Mouse (Mus musculus): ENCODE measurements around the gene Gm20481.

- TF ChIP-seq POLR2A (IDR thresholded peaks at IDR 0.05; ENCODE audit: low read depth, low read length), result no peak
- TF ChIP-seq CTCF (IDR thresholded peaks at IDR 0.05; ENCODE audit: extremely low read depth, insufficient read length, insufficient replicate concordance, low read depth, low read length), result no peak
Measured at GRCm38 (mm10) chr17:34954831-34955230, 14.9 kb upstream of the Gm20481 start.

Data from small intestine, adult 2 months (tissue).